Mouse (Mus musculus) ES-E14 (cell line): Measurements from ENCODE around the gene Nkd2.

Experiments
- CHD2 ChIP-seq: IDR thresholded peaks from 2 replicates; pipeline ENCODE4 v1.6.1; 2014; ENCODE audit warnings: mild to moderate bottlenecking, low read depth, low read length, inconsistent platforms
- ZC3H11A ChIP-seq: IDR thresholded peaks from 2 replicates; pipeline ENCODE4 v1.6.1; 2012; ENCODE audit warnings: low read depth, mild to moderate bottlenecking, inconsistent platforms, low read length, borderline replicate concordance

DNA sequence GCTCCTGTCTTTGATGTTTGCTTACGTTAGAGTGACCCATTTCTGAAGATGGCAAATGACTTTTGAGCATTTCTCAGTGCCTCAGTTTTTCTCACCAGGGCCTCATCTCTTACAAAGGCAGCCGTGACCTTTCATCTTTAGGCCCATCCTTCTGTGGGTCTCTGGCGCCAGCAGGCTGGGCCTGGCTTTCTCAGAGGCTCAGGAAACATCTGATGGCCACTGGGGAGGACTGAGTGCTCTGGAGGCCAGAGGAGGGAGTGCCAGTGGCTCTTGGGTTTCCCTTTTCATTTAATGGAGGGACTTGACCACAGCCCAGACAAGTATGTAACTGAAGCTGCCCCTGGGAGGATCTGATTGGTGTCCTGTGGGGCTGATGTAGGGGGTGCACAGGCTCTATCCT lies 76.3 kb downstream of the Nkd2 start:
- TF ChIP-seq ZC3H11A (no peak), CHD2 (no peak)
